Mouse (Mus musculus) kidney, postnatal 0 days (tissue): ENCODE data around the gene Ran. TPM values are rescaled to one million over a fixed set of nuclear protein-coding genes. Genes with fewer than 3 reads are reported as not detected.

Experiments used
- ATAC-seq: fragments of 200-750 bp; cut with Nextera tagmentation; replicated peaks from 2 replicates; pipeline ENCODE4 v1.8.0; 2017; ENCODE audit warnings: low read depth, moderate number of reproducible peaks, moderate TSS enrichment, moderate library complexity; ENCODE audit not compliant: low FRiP score
- DNase-seq: peaks from one replicate; pipeline ENCODE4 v3.0.0-alpha.2; 2016; ENCODE audit warnings: low spot score
- H3K27ac ChIP-seq: fragments of 300-500 bp; sonication (generic); 2 replicates; pipeline ENCODE4 v1.5.1; 2014; ENCODE audit warnings: mild to moderate bottlenecking
- H3K27me3 ChIP-seq: fragments of 300-500 bp; sonication (generic); 2 replicates; pipeline ENCODE4 v1.6.1; 2014; ENCODE audit warnings: low read length, mixed read lengths; ENCODE audit not compliant: insufficient read depth
- H3K36me3 ChIP-seq: fragments of 300-500 bp; sonication (generic); 2 replicates; pipeline ENCODE4 v1.6.1; 2014; ENCODE audit warnings: low read length, mixed read lengths; ENCODE audit not compliant: insufficient read depth
- H3K4me1 ChIP-seq: fragments of 300-500 bp; sonication (generic); replicated peaks from 2 replicates; pipeline ENCODE4 v1.6.1; 2014; ENCODE audit warnings: antibody characterized with exemption, low read length, mixed read lengths; ENCODE audit not compliant: insufficient read depth
- H3K4me2 ChIP-seq: fragments of 300-500 bp; sonication (generic); 2 replicates; pipeline ENCODE4 v1.6.1; 2014; ENCODE audit warnings: mild to moderate bottlenecking, low read length, moderate library complexity, mixed read lengths
- H3K4me3 ChIP-seq: fragments of 300-500 bp; sonication (generic); replicated peaks from 2 replicates; pipeline ENCODE4 v1.5.1; 2014; ENCODE audit warnings: low read depth, low read length
- H3K9ac ChIP-seq: fragments of 300-500 bp; sonication (generic); 2 replicates; pipeline ENCODE4 v1.6.1; 2014; ENCODE audit warnings: low read depth, low read length
- H3K9me3 ChIP-seq: fragments of 300-500 bp; sonication (generic); replicated peaks from 2 replicates; pipeline ENCODE4 v1.6.1; 2016; ENCODE audit warnings: low read length, inconsistent platforms, mixed read lengths
- CTCF ChIP-seq: IDR thresholded peaks from 2 replicates; pipeline ENCODE4 v1.5.1; 2016; ENCODE audit warnings: antibody characterized with exemption, low read depth, mild to moderate bottlenecking, moderate library complexity
- WGBS: fragments of 180-500 bp; shearing (Covaris S2); extraction: QIAGEN DNeasy Blood & Tissue Kit; methylation state at CpG from one replicate; pipeline ENCODE4 v1.1.7; 2014; 5-methylcytosine and 5-hydroxymethylcytosine counted together
- polyA plus RNA-seq: library from polyadenylated mRNA; unstranded; fragments of >200 nt; fragmentation: Nextera tagmentation; extraction: Ambion mirVana; gene quantifications from 2 replicates; pipeline ENCODE4 v1.2.1, GENCODE M21; 2015

Gene Ran
- polyA plus RNA-seq, 1 experiment from 2014 or later, result 392 TPM

GRCm38 (mm10) chr5:129066541-129067230 is 46.8 kb downstream of the Ran start:
- TF ChIP-seq CTCF, result no peak
- no peak overlapping the region for H3K4me3 ChIP-seq
- H3K9me3 ChIP-seq, result no peaks in the 10 kb centered on the region
- H3K36me3 ChIP-seq, result no peaks in the 10 kb centered on the region
- peak; percentile 45 for DNase-seq
- H3K9ac ChIP-seq, result no peak overlapping the region
- no peaks in the 10 kb centered on the region for H3K27me3 ChIP-seq
- no peaks in the 10 kb centered on the region for H3K4me1 ChIP-seq
- H3K27ac ChIP-seq, result no peak overlapping the region; the same call in 1 of the 2 replicates
- no peak for ATAC-seq
- H3K4me2 ChIP-seq, result no peak overlapping the region
- 37% methylated on average over 8 of the region's 8 CpGs for WGBS

GRCm38 (mm10) chr5:129067231-129067834 is 47.5 kb downstream of the Ran start:
- Histone ChIP-seq H3K36me3 (no peaks in the 10 kb centered on the region), H3K27me3 (no peaks in the 10 kb centered on the region), H3K27ac (no peak overlapping the region), H3K9me3 (no peaks in the 10 kb centered on the region), H3K4me3 (no peak overlapping the region), H3K4me1 (no peaks in the 10 kb centered on the region), H3K4me2 (no peak overlapping the region), H3K9ac (no peak overlapping the region)
- TF ChIP-seq CTCF, result no peak
- WGBS, result 42% methylated on average over 13 of the region's 13 CpGs
- ATAC-seq (no peak), DNase-seq (no peak)

GRCm38 (mm10) chr5:129071761-129072280 is 52.0 kb downstream of the Ran start:
- H3K9me3 ChIP-seq, result no peaks in the 10 kb centered on the region
- no peak overlapping the region for H3K4me2 ChIP-seq
- H3K4me3 ChIP-seq, result no peak overlapping the region
- 65% methylated on average over 14 of the region's 14 CpGs for WGBS
- H3K27me3 ChIP-seq, result no peaks in the 10 kb centered on the region
- no peaks in the 10 kb centered on the region for H3K4me1 ChIP-seq
- no peak for DNase-seq
- TF ChIP-seq CTCF, result no peak
- no peaks in the 10 kb centered on the region for H3K36me3 ChIP-seq
- no peak overlapping the region for H3K27ac ChIP-seq
- no peak for ATAC-seq
- H3K9ac ChIP-seq, result no peak overlapping the region

GRCm38 (mm10) chr5:129073404-129073803 is 53.5 kb downstream of the Ran start:
- Histone ChIP-seq H3K27me3 (no peaks in the 10 kb centered on the region), H3K9ac (no peak overlapping the region), H3K27ac (no peak overlapping the region), H3K9me3 (no peaks in the 10 kb centered on the region), H3K4me3 (no peak overlapping the region), H3K4me1 (no peaks in the 10 kb centered on the region), H3K4me2 (no peak overlapping the region), H3K36me3 (no peaks in the 10 kb centered on the region)
- DNase-seq (no peak), ATAC-seq (no peak)
- WGBS, result 79% methylated on average over 6 of the region's 6 CpGs
- TF ChIP-seq CTCF, result no peak

Other genes with a start within 250 kb of the Ran start
- gene Rimbp2, start 66.6 kb upstream of the Ran start, polyA plus RNA-seq, result not detected in 2 replicates
- 32.7 and 33.0 TPM in 2 replicates for gene Stx2, start 11.5 kb upstream of the Ran start, polyA plus RNA-seq
- gene Adgrd1, start 76.7 kb downstream of the Ran start, polyA plus RNA-seq, result 0.82 and 0.96 TPM in 2 replicates